Mouse (Mus musculus): ENCODE data around the gene Serp2. TPM values are rescaled to one million over a fixed set of nuclear protein-coding genes. Genes with fewer than 3 reads are reported as not detected.

The Serp2 gene
- total RNA-seq, 2 experiments from 2014 or later: 0.47 to 1.0 TPM

GRCm38 (mm10) chr14:76506425-76507205 lies 50.1 kb downstream of the Serp2 start:
- intact Hi-C loops (cut with DNase I): loop anchor here (5.0 kb wide), 4 partner anchors 51 to 166 kb away; partner anchors contain the start of gene Serp2
- DNase-seq (ENCODE audit: low spot score): no peak

GRCm38 (mm10) chr14:76505439-76506220 lies 51.1 kb downstream of the Serp2 start:
- DNase-seq (ENCODE audit: low spot score): peak; percentile 81

GRCm38 (mm10) chr14:76505101-76505438 lies 51.6 kb downstream of the Serp2 start:
- intact Hi-C loops (cut with DNase I): loop anchor here (2.0 to 5.0 kb wide), 5 partner anchors 52 to 226 kb away; partner anchors contain the start of gene Serp2
- no peak for DNase-seq (ENCODE audit: low spot score)

More at GRCm38 (mm10) chr14:76505439-76506220, 51.1 kb downstream of the Serp2 start:
- intact Hi-C loops (cut with DNase I): loop anchor here (2.0 to 5.0 kb wide), 5 partner anchors 52 to 225 kb away; partner anchors contain the start of gene Serp2

- DNase-seq (ENCODE audit: low spot score): peak; percentile 93
Observed at GRCm38 (mm10) chr14:76504121-76504737, 52.5 kb downstream of the Serp2 start.

GRCm38 (mm10) chr14:76503231-76503851 lies 53.3 kb downstream of the Serp2 start:
- DNase-seq (ENCODE audit: low spot score): no peak
- intact Hi-C loops (cut with DNase I): loop anchor here (5.0 kb wide), 2 partner anchors 194 to 259 kb away; no protein-coding TSS in a partner anchor

More at GRCm38 (mm10) chr14:76504121-76504737, 52.5 kb downstream of the Serp2 start:
- intact Hi-C loops (cut with DNase I): loop anchor here (1.0 to 5.0 kb wide), 5 partner anchors 193 to 372 kb away; no protein-coding TSS in a partner anchor

- intact Hi-C loops (cut with DNase I): loop anchor here (1.0 to 5.0 kb wide), 3 partner anchors 197 to 511 kb away; no protein-coding TSS in a partner anchor
Observed at GRCm38 (mm10) chr14:76500036-76500435, 56.7 kb downstream of the Serp2 start.

GRCm38 (mm10) chr14:76499492-76499891 lies 57.2 kb downstream of the Serp2 start:
- no peak for DNase-seq (ENCODE audit: low spot score)
- intact Hi-C loops (cut with DNase I): no loop called here

More at GRCm38 (mm10) chr14:76500036-76500435, 56.7 kb downstream of the Serp2 start:
- no peak for DNase-seq (ENCODE audit: low spot score)

- no peak for DNase-seq (ENCODE audit: low spot score)
- intact Hi-C loops (cut with DNase I): no loop called here
Observed at GRCm38 (mm10) chr14:76498210-76498609, 58.5 kb downstream of the Serp2 start.

- DNase-seq (ENCODE audit: low spot score): no peak
- intact Hi-C loops (cut with DNase I): no loop called here
Observed at GRCm38 (mm10) chr14:76497187-76497586, 59.5 kb downstream of the Serp2 start.

GRCm38 (mm10) chr14:76495022-76495421 lies 61.7 kb downstream of the Serp2 start:
- intact Hi-C loops (cut with DNase I): no loop called here
- no peak for DNase-seq (ENCODE audit: low spot score)

GRCm38 (mm10) chr14:76489128-76489527 lies 67.6 kb downstream of the Serp2 start:
- DNase-seq (ENCODE audit: low spot score): no peak
- intact Hi-C loops (cut with DNase I): no loop called here

GRCm38 (mm10) chr14:76488101-76489044 lies 68.3 kb downstream of the Serp2 start:
- intact Hi-C loops (cut with DNase I): no loop called here
- no peak for DNase-seq (ENCODE audit: low spot score)

- no peak for DNase-seq (ENCODE audit: low spot score)
- intact Hi-C loops (cut with DNase I): no loop called here
Observed at GRCm38 (mm10) chr14:76487609-76488008, 69.1 kb downstream of the Serp2 start.

GRCm38 (mm10) chr14:76483701-76484100 lies 73.0 kb downstream of the Serp2 start:
- intact Hi-C loops (cut with DNase I): no loop called here
- no peak for DNase-seq (ENCODE audit: low spot score)

Other genes with a start within 250 kb of the Serp2 start
- gene Tsc22d1, start 141.9 kb downstream of the Serp2 start, total RNA-seq (2021): 100 to 1,000 TPM; 442 to 477 TPM

All from heart, postnatal 25 days (tissue).